Mouse (Mus musculus) forebrain, embryonic 10.5 days (tissue): ENCODE data around the gene Gm9758. TPM values are rescaled to one million over a fixed set of nuclear protein-coding genes. Genes with fewer than 3 reads are reported as not detected.
"Not testable (repeated sequence)": the region's sequence is repeated elsewhere in the genome, so short reads cannot be mapped to it uniquely, and the experiment has no call there.

Experiments used
- DNase-seq: peaks from one replicate; pipeline ENCODE4 v3.0.0-alpha.2; 2017; ENCODE audit warnings: low spot score; ENCODE audit errors: extremely low spot score
- H3K27ac ChIP-seq: fragments of 300-500 bp; sonication (generic); 2 replicates; pipeline ENCODE4 v1.5.1; 2016; ENCODE audit warnings: mild to moderate bottlenecking
- H3K27me3 ChIP-seq: fragments of 300-500 bp; sonication (generic); 2 replicates; pipeline ENCODE4 v1.6.1; 2016; ENCODE audit warnings: mild to moderate bottlenecking; ENCODE audit not compliant: poor library complexity, severe bottlenecking
- H3K36me3 ChIP-seq: fragments of 300-500 bp; sonication (generic); replicated peaks from 2 replicates; pipeline ENCODE4 v1.6.1; 2016; ENCODE audit warnings: mild to moderate bottlenecking, moderate library complexity
- H3K4me1 ChIP-seq: fragments of 300-500 bp; sonication (generic); 2 replicates; pipeline ENCODE4 v1.6.1; 2016
- H3K4me3 ChIP-seq: fragments of 300-500 bp; sonication (generic); 2 replicates; pipeline ENCODE4 v1.5.1; 2016; ENCODE audit warnings: mild to moderate bottlenecking, moderate library complexity
- H3K9me3 ChIP-seq: fragments of 300-500 bp; sonication (generic); 2 replicates; pipeline ENCODE4 v1.6.1; 2016; ENCODE audit warnings: mild to moderate bottlenecking, moderate library complexity
- WGBS: fragments of 180-500 bp; shearing (Covaris S2); methylation state at CpG from one replicate; pipeline ENCODE4 v1.1.7; 2016; 5-methylcytosine and 5-hydroxymethylcytosine counted together
- polyA plus RNA-seq: library from polyadenylated mRNA; unstranded; fragments of >200 nt; fragmentation: Nextera tagmentation; extraction: Ambion mirVana; gene quantifications from 2 replicates; pipeline ENCODE4 v1.2.1, GENCODE M21; 2016

Gm9758 gene
- polyA plus RNA-seq: not detected in 2 replicates

- H3K36me3 ChIP-seq, H3K27ac ChIP-seq, H3K27me3 ChIP-seq, H3K4me1 ChIP-seq, H3K4me3 ChIP-seq, DNase-seq, H3K9me3 ChIP-seq: not testable (repeated sequence)
- 55% methylated on average over 1 of the region's 1 CpGs for WGBS
Measured at GRCm38 (mm10) chr5:14914799-14915198, at the start of gene Gm9758. Gene Gm9758 (minus strand): TSS chr5:14914899.

- not testable (repeated sequence) for H3K27ac ChIP-seq, H3K27me3 ChIP-seq, DNase-seq, H3K4me3 ChIP-seq, H3K36me3 ChIP-seq, H3K4me1 ChIP-seq
- WGBS: 80% methylated on average over 13 of the region's 13 CpGs
- peaks cover 30% of the 10 kb centered on the region for H3K9me3 ChIP-seq
Measured at GRCm38 (mm10) chr5:14963821-14964220, 49.1 kb upstream of the Gm9758 start.

DNA sequence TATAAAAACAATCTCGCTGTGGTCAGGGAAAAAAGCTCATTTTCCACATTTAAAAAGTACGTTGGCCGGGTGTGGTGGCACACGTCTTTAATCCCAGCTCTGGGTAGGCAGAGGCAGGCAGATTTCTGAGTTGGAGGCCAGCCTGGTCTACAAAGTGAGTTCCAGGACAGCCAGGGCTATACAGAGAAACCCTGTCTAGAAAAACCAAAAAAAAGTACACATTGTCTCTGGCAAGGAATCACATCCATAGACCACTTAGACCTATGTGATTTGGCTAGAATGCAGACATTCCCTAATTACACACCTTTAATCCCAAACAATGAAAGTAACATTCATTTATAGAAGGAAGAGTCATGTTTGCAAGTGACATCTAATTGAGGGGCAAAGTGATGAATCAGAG is 46.8 kb upstream of the Gm9758 start:
- H3K27me3 ChIP-seq, DNase-seq, H3K4me1 ChIP-seq, H3K4me3 ChIP-seq, H3K27ac ChIP-seq, H3K36me3 ChIP-seq: not testable (repeated sequence)
- 85% methylated on average over 4 of the region's 4 CpGs for WGBS
- peaks cover 37% of the 10 kb centered on the region for H3K9me3 ChIP-seq

GRCm38 (mm10) chr5:14955928-14956706 is 41.4 kb upstream of the Gm9758 start:
- not testable (repeated sequence) for H3K4me3 ChIP-seq, H3K36me3 ChIP-seq, H3K4me1 ChIP-seq, H3K27ac ChIP-seq, H3K27me3 ChIP-seq
- H3K9me3 ChIP-seq: peaks cover 45% of the 10 kb centered on the region
- DNase-seq: peak; percentile 13
- 93% methylated on average over 1 of the region's 1 CpGs for WGBS

- H3K9me3 ChIP-seq: peaks cover 43% of the 10 kb centered on the region
- H3K4me3 ChIP-seq, H3K27me3 ChIP-seq, H3K4me1 ChIP-seq, DNase-seq, H3K36me3 ChIP-seq, H3K27ac ChIP-seq: not testable (repeated sequence)
Measured at GRCm38 (mm10) chr5:14953587-14953986, 38.9 kb upstream of the Gm9758 start.

DNA sequence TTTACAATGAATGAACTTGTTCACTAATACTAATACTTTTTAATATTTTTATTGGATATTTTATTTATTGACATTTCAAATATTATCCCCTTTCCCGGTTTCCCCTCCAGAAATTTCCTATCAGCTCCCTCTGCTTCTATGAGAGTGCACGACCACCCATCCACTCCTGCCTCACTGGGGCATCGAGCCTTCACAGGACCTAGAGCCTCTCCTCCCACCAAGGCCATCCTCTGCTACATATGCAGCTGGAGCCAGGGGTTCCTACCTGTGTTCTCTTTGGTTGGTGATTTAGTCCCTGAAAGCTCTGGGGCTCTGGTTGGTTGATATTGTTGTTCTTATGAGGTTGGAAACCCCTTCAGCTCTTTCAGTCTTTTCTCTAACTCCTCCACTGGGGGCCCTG is 38.0 kb upstream of the Gm9758 start:
- 75% methylated on average over 3 of the region's 3 CpGs for WGBS
- peaks cover 43% of the 10 kb centered on the region for H3K9me3 ChIP-seq
- not testable (repeated sequence) for H3K4me3 ChIP-seq, H3K4me1 ChIP-seq, H3K36me3 ChIP-seq, H3K27ac ChIP-seq, DNase-seq, H3K27me3 ChIP-seq

GRCm38 (mm10) chr5:14951822-14952221 is 37.1 kb upstream of the Gm9758 start:
- not testable (repeated sequence) for H3K4me1 ChIP-seq, H3K27ac ChIP-seq, H3K27me3 ChIP-seq, H3K4me3 ChIP-seq, H3K36me3 ChIP-seq
- peaks cover 43% of the 10 kb centered on the region for H3K9me3 ChIP-seq
- 71% methylated on average over 7 of the region's 7 CpGs for WGBS
- DNase-seq: peak; percentile 13

DNA sequence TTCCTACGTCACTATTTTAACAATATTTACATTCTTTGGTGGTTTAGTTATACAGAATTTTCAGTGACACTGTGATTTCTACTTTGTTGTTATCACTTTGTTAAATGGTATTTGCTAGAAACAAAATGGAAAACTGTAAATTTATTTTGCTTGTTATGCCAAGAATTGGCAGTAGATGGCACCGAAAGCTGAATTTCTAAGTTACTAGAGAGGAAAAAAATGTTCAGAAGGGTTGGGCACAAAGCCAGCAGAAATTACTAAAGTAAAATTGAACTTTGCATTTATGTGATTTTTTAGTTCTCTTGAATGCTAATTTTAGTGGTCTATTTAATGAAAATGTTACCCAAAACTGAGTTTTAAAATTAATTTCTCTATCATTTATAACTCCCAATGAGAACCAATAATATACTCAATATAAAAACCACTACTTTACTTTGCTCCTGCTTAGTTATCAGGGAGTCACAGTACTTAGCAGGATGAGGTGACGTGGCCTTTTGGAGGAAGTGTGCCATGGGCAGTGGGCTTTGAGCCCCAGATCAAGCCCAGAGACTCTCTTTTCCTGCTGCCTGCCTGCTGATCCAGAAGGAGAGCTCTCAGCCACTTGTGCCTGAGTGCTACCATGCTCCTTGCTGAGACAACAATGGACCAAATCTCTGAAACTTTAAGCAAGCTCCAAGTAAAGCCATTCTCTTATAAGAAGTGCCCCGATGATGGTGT is 32.9 kb upstream of the Gm9758 start:
- H3K4me1 ChIP-seq, H3K27me3 ChIP-seq, H3K36me3 ChIP-seq, DNase-seq, H3K4me3 ChIP-seq, H3K27ac ChIP-seq: not testable (repeated sequence)
- peaks cover 37% of the 10 kb centered on the region for H3K9me3 ChIP-seq
- 62% methylated on average over 4 of the region's 4 CpGs for WGBS

GRCm38 (mm10) chr5:14945524-14945923 is 30.8 kb upstream of the Gm9758 start:
- not testable (repeated sequence) for H3K4me3 ChIP-seq, H3K27me3 ChIP-seq, H3K36me3 ChIP-seq, H3K4me1 ChIP-seq, DNase-seq, H3K27ac ChIP-seq
- peaks cover 28% of the 10 kb centered on the region for H3K9me3 ChIP-seq
- 73% methylated on average over 4 of the region's 4 CpGs for WGBS

DNA sequence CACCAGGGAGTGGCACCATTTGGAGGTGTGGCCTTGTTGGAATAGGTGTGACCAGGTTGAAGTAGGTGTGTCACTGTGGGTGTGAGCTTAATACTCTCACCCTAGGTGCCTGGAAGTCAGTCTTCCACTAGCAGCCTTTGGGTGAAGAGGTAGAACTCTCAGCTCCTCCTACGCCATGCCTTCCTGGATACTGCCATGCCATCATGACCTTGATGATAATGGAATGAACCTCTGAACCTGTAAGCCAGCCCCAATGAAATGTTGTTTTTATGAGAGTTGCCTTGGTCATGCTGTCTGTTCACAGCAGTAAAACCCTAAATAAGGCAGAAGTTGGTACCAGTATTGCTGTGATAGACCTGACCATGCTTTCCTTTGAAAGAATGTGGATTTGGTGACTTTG is 26.3 kb upstream of the Gm9758 start:
- H3K9me3 ChIP-seq: peaks cover 31% of the 10 kb centered on the region
- H3K4me3 ChIP-seq, H3K36me3 ChIP-seq, DNase-seq, H3K27ac ChIP-seq, H3K4me1 ChIP-seq, H3K27me3 ChIP-seq: not testable (repeated sequence)
- 88% methylated on average over 1 of the region's 1 CpGs for WGBS

GRCm38 (mm10) chr5:14938329-14938728 is 23.6 kb upstream of the Gm9758 start, which contains the start of gene Speer4e:
Gene Speer4e (minus strand): TSS chr5:14938429.
- 54% methylated on average over 1 of the region's 1 CpGs for WGBS
- not testable (repeated sequence) for H3K4me1 ChIP-seq, H3K27ac ChIP-seq

GRCm38 (mm10) chr5:14933721-14934120 is 19.0 kb upstream of the Gm9758 start:
- not testable (repeated sequence) for H3K4me1 ChIP-seq, H3K27ac ChIP-seq, H3K36me3 ChIP-seq, H3K27me3 ChIP-seq, H3K4me3 ChIP-seq, DNase-seq
- H3K9me3 ChIP-seq: peaks cover 16% of the 10 kb centered on the region
- WGBS: 81% methylated on average over 5 of the region's 6 CpGs

More at GRCm38 (mm10) chr5:14938329-14938728, 23.6 kb upstream of the Gm9758 start, which contains the start of gene Speer4e:
- not testable (repeated sequence) for H3K4me3 ChIP-seq, H3K27me3 ChIP-seq, H3K36me3 ChIP-seq, DNase-seq
- H3K9me3 ChIP-seq: peaks cover 23% of the 10 kb centered on the region

- not testable (repeated sequence) for H3K4me3 ChIP-seq, H3K36me3 ChIP-seq, H3K27ac ChIP-seq, H3K4me1 ChIP-seq, DNase-seq, H3K27me3 ChIP-seq, H3K9me3 ChIP-seq
- 34% methylated on average over 4 of the region's 4 CpGs for WGBS
Measured at GRCm38 (mm10) chr5:14927047-14927446, 12.3 kb upstream of the Gm9758 start.
